Mouse (Mus musculus): ENCODE results near the gene Ppp1r12c. TPM values are rescaled to one million over a fixed set of nuclear protein-coding genes. Genes with fewer than 3 reads are reported as not detected.
"Not testable (repeated sequence)": the region's sequence is repeated elsewhere in the genome, so short reads cannot be mapped to it uniquely, and the experiment has no call there.

The Ppp1r12c gene
- polyA plus RNA-seq, 1 experiment from 2014 or later = 17.0 TPM

- peak; percentile 95 for ATAC-seq
- WGBS = 3% methylated on average over 28 of the region's 28 CpGs
- no peak within 1 kb of the TSS for H3K27ac ChIP-seq (ENCODE audit: low read length)
Observed at GRCm38 (mm10) chr7:4532005-4532729, 30.7 kb upstream of the Ppp1r12c start, which contains the start of gene Dnaaf3. TSS of gene Dnaaf3 (minus strand) at chr7:4532453.

DNA sequence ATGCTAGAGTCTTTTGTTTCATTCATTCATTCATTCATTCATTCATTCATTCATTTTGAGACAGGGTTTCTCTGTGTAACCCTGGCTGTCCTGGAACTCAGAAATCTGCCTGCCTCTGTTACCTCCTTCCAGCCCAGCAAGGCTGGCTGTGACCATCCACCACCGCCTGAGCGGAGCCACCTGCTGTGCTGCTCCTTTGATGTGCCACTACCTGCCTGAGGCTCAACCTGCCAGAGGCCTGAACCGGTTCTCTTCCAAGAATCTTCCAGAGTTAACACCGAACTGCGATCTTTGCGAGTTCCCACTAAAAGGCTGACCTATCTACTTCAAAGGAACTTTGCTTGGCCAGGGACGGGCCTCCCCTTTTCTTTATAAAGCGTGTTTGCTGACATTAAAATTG is 28.7 kb upstream of the Ppp1r12c start:
- 46% methylated on average over 7 of the region's 8 CpGs for WGBS
- not testable (repeated sequence) for ATAC-seq; H3K4me1 ChIP-seq (ENCODE audit: control insufficient read depth, insufficient read depth, low read length); H3K27ac ChIP-seq (ENCODE audit: low read length); H3K36me3 ChIP-seq (ENCODE audit: control insufficient read depth, insufficient read depth, low read length); H3K9ac ChIP-seq (ENCODE audit: low read depth, low read length); H3K4me3 ChIP-seq (ENCODE audit: low read length); H3K9me3 ChIP-seq (ENCODE audit: control insufficient read depth, low read length); H3K4me2 ChIP-seq (ENCODE audit: low read depth, low read length); H3K27me3 ChIP-seq (replicated peaks; ENCODE audit: control insufficient read depth, insufficient read depth, low read length)

More at GRCm38 (mm10) chr7:4532005-4532729, 30.7 kb upstream of the Ppp1r12c start, which contains the start of gene Dnaaf3:
- peaks cover 5% of the 10 kb centered on the region for H3K4me1 ChIP-seq (ENCODE audit: control insufficient read depth, insufficient read depth, low read length)
- H3K36me3 ChIP-seq (ENCODE audit: control insufficient read depth, insufficient read depth, low read length) = no peaks in the 10 kb centered on the region
- peak within 1 kb of the TSS; percentile 44 for H3K4me3 ChIP-seq (ENCODE audit: low read length)
- peak within 1 kb of the TSS; percentile 30; the same call in 1 of the 2 replicates for H3K9ac ChIP-seq (ENCODE audit: low read depth, low read length)
- H3K4me2 ChIP-seq (ENCODE audit: low read depth, low read length) = peak within 1 kb of the TSS; percentile 60
- no peaks in the 10 kb centered on the region for H3K27me3 ChIP-seq (replicated peaks; ENCODE audit: control insufficient read depth, insufficient read depth, low read length)
- no peaks in the 10 kb centered on the region for H3K9me3 ChIP-seq (ENCODE audit: control insufficient read depth, low read length)

DNA sequence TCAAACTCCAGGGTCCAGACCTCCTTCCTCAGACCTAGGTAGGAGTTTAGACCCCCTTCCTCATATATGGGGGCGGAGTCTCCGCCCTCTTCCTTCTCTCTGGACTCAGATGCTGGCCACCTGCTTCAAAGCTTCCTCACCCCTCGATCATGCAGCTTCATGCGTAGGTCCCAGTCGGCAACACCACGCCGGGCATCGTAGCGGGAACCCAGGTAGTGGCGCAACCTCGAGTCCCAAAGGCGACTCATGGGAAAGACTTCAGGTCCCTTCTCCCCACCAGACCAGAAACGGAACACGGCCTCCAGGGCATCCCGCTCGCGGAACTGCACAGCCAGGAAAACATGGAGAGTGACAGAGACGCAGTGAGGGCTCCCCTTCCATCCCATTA is 25.8 kb upstream of the Ppp1r12c start:
- Histone ChIP-seq H3K27ac (ENCODE audit: low read length) (no peak overlapping the region), H3K9ac (ENCODE audit: low read depth, low read length) (no peak overlapping the region), H3K36me3 (ENCODE audit: control insufficient read depth, insufficient read depth, low read length) (no peaks in the 10 kb centered on the region), H3K4me1 (ENCODE audit: control insufficient read depth, insufficient read depth, low read length) (peaks cover 7% of the 10 kb centered on the region), H3K4me2 (ENCODE audit: low read depth, low read length) (peak overlapping the region; percentile 71; the same call in 1 of the 2 replicates), H3K27me3 (replicated peaks; ENCODE audit: control insufficient read depth, insufficient read depth, low read length) (no peaks in the 10 kb centered on the region), H3K4me3 (ENCODE audit: low read length) (no peak overlapping the region), H3K9me3 (ENCODE audit: control insufficient read depth, low read length) (no peaks in the 10 kb centered on the region)
- 51% methylated on average over 18 of the region's 18 CpGs for WGBS
- no peak for ATAC-seq

GRCm38 (mm10) chr7:4526341-4527301 is 25.1 kb upstream of the Ppp1r12c start:
- H3K27ac ChIP-seq (ENCODE audit: low read length) = no peak overlapping the region
- H3K36me3 ChIP-seq (ENCODE audit: control insufficient read depth, insufficient read depth, low read length) = no peaks in the 10 kb centered on the region
- H3K4me1 ChIP-seq (ENCODE audit: control insufficient read depth, insufficient read depth, low read length) = 0 out of 2 replicates have a peak, but pooled peaks cover 2% of the 10 kb centered on the region
- H3K9ac ChIP-seq (ENCODE audit: low read depth, low read length) = peak overlapping the region; percentile 64
- ATAC-seq = peak; percentile 94
- H3K9me3 ChIP-seq (ENCODE audit: control insufficient read depth, low read length) = no peaks in the 10 kb centered on the region
- H3K4me2 ChIP-seq (ENCODE audit: low read depth, low read length) = peak overlapping the region; percentile 71
- H3K27me3 ChIP-seq (replicated peaks; ENCODE audit: control insufficient read depth, insufficient read depth, low read length) = no peaks in the 10 kb centered on the region
- WGBS = 20% methylated on average over 40 of the region's 40 CpGs
- H3K4me3 ChIP-seq (ENCODE audit: low read length) = peak overlapping the region; percentile 42

DNA sequence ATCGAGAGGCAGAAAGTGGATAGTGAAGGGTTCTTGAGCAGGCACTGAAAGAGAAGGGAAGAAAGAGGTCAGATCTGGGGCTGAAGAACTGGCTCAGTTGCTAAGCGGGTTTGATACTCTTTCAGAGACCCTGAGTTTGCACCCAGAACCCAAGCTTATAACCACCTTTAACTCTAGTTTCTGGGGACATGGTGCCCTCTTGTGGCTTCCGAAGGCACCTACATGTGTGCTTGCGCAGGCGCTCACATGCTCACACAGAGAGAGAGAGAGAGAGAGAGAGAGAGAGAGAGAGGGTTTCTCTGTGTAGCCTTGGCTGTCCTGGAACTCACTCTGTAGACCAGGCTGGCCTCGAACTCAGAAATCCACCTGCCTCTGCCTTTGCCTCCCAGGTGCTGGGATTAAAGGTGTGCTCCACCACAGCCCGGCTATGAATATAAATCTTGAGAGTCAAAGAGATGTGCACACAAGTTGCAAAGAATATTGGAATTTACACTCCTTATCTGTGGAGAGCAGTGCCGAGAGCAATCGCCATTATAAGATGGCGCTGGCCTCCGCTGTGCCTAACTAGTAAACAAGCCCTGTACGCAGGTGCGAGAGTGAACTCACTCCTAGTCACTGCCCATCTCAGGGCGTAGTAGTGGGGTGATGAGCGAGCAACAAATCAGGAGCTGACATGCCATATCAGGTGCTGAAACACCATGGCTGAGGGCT is 22.9 kb upstream of the Ppp1r12c start, which contains the start of gene Tnni3:
Tnni3 (minus strand) TSS at position 18 of the 711 bp plus-strand sequence.
- H3K4me2 ChIP-seq (ENCODE audit: low read depth, low read length); H3K9ac ChIP-seq (ENCODE audit: low read depth, low read length); H3K4me3 ChIP-seq (ENCODE audit: low read length); H3K27ac ChIP-seq (ENCODE audit: low read length); H3K9me3 ChIP-seq (ENCODE audit: control insufficient read depth, low read length); H3K36me3 ChIP-seq (ENCODE audit: control insufficient read depth, insufficient read depth, low read length); H3K4me1 ChIP-seq (ENCODE audit: control insufficient read depth, insufficient read depth, low read length); H3K27me3 ChIP-seq (replicated peaks; ENCODE audit: control insufficient read depth, insufficient read depth, low read length): not testable (repeated sequence)
- WGBS = 67% methylated on average over 15 of the region's 15 CpGs
- ATAC-seq = peak; percentile 22; the same call in 1 of the 2 replicates

GRCm38 (mm10) chr7:4523205-4524130 is 22.0 kb upstream of the Ppp1r12c start:
- no peak overlapping the region for H3K4me3 ChIP-seq (ENCODE audit: low read length)
- WGBS = 89% methylated on average over 33 of the region's 33 CpGs
- H3K27me3 ChIP-seq (replicated peaks; ENCODE audit: control insufficient read depth, insufficient read depth, low read length) = peaks cover 3% of the 10 kb centered on the region; the same call in 1 of the 2 replicates
- H3K36me3 ChIP-seq (ENCODE audit: control insufficient read depth, insufficient read depth, low read length) = no peaks in the 10 kb centered on the region
- no peak for ATAC-seq
- no peak overlapping the region for H3K27ac ChIP-seq (ENCODE audit: low read length)
- no peak overlapping the region for H3K4me2 ChIP-seq (ENCODE audit: low read depth, low read length)
- no peaks in the 10 kb centered on the region for H3K9me3 ChIP-seq (ENCODE audit: control insufficient read depth, low read length)
- peaks cover 6% of the 10 kb centered on the region; the same call in 1 of the 2 replicates for H3K4me1 ChIP-seq (ENCODE audit: control insufficient read depth, insufficient read depth, low read length)
- no peak overlapping the region for H3K9ac ChIP-seq (ENCODE audit: low read depth, low read length)

DNA sequence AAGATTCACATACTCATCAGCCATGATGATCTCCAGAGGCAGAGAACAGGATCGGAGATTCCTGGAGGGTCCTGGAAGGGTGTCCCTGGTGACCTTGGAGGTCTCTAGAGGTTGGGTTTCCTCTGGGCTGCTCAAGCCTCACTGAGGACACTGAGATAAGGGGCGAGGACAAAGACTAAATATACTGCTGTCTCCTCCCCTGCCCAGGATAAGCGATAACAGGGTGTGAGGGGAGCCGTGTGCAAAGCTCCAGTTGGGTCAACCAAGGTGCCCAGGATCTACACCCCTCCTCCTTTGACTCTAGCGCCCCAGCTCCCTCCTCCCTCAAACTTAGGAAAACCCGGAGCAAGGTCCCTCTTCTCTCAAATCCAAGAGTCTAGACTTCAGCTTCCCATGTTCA is 20.8 kb upstream of the Ppp1r12c start:
- Histone ChIP-seq H3K27ac (ENCODE audit: low read length) (no peak overlapping the region), H3K4me1 (ENCODE audit: control insufficient read depth, insufficient read depth, low read length) (peaks cover 6% of the 10 kb centered on the region; the same call in 1 of the 2 replicates), H3K9me3 (ENCODE audit: control insufficient read depth, low read length) (no peaks in the 10 kb centered on the region), H3K4me3 (ENCODE audit: low read length) (no peak overlapping the region), H3K27me3 (replicated peaks; ENCODE audit: control insufficient read depth, insufficient read depth, low read length) (peaks cover 3% of the 10 kb centered on the region; the same call in 1 of the 2 replicates), H3K4me2 (ENCODE audit: low read depth, low read length) (no peak overlapping the region), H3K9ac (ENCODE audit: low read depth, low read length) (no peak overlapping the region), H3K36me3 (ENCODE audit: control insufficient read depth, insufficient read depth, low read length) (no peaks in the 10 kb centered on the region)
- 75% methylated on average over 6 of the region's 6 CpGs for WGBS
- ATAC-seq = no peak
